ENCODE assay signal across 8 mouse cellular contexts in genomic region chr2:13577399-13577798, GRCm38 (mm10). TPM values are rescaled to one million over a fixed set of nuclear protein-coding genes. Genes with fewer than 3 reads are reported as not detected.
DNase-seq lines count a peak whose midpoint lies in the region; ATAC-seq and TF ChIP-seq lines count a peak whose summit lies in the region.

No protein-coding gene starts in this region.

- no peaks in the 10 kb centered on the region for H3K27me3 ChIP-seq in lung, embryonic 14.5 days (ENCODE audit: insufficient read depth, low read length)
- no peaks in the 10 kb centered on the region for H3K27me3 ChIP-seq in hindbrain, postnatal 0 days (ENCODE audit: insufficient read depth, low read length)
- no peaks in the 10 kb centered on the region for H3K27me3 ChIP-seq in stomach, embryonic 14.5 days (ENCODE audit: control insufficient read depth, insufficient read depth, low read length)

- intact Hi-C loops in gastrocnemius, adult 2 months (cut with DNase I), result loop anchor here (5.0 to 10.0 kb wide), 2 partner anchors 183 to 285 kb away; no protein-coding TSS in a partner anchor

- no peak overlapping the region for H3K9ac ChIP-seq in lung, embryonic 14.5 days
- H3K9ac ChIP-seq in hindbrain, postnatal 0 days (replicated peaks; ENCODE audit: low read length), result no peak overlapping the region
- H3K9ac ChIP-seq in stomach, embryonic 14.5 days (replicated peaks; ENCODE audit: low read depth, low read length), result no peak overlapping the region

- DNase-seq in gastrocnemius, adult 2 months, result no peak
- no peak for DNase-seq in gastrocnemius, postnatal 25 days
- no peak for DNase-seq in lung, embryonic 14.5 days
- DNase-seq in lung, postnatal 4 days, result no peak
- DNase-seq in hindbrain, postnatal 0 days (ENCODE audit: low spot score), result no peak
- no peak for DNase-seq in kidney, adult 8-10 months

- WGBS in lung, embryonic 14.5 days, result 94% methylated on average over 1 of the region's 1 CpGs
- WGBS in hindbrain, postnatal 0 days, result 84% methylated on average over 1 of the region's 1 CpGs
- WGBS in stomach, embryonic 14.5 days, result 98% methylated on average over 1 of the region's 1 CpGs

- H3K4me3 ChIP-seq in gastrocnemius, adult 2 months, result peak overlapping the region; percentile 87
- H3K4me3 ChIP-seq in lung, embryonic 14.5 days (ENCODE audit: low read depth, low read length), result peak overlapping the region; percentile 14; the same call in 1 of the 2 replicates
- no peak overlapping the region for H3K4me3 ChIP-seq in hindbrain, postnatal 0 days (ENCODE audit: low read length)
- H3K4me3 ChIP-seq in stomach, embryonic 14.5 days (ENCODE audit: low read depth, low read length), result no peak overlapping the region

- ATAC-seq in lung, embryonic 14.5 days (ENCODE audit: insufficient read depth), result no peak
- no peak for ATAC-seq in hindbrain, postnatal 0 days
- no peak for ATAC-seq in stomach, embryonic 14.5 days (ENCODE audit: insufficient number of reproducible peaks, insufficient read depth, low FRiP score, low read depth)
- ATAC-seq in CD4-positive, CD25-positive, alpha-beta regulatory T cell, adult 4 months, result no peak

- H3K27ac ChIP-seq in gastrocnemius, adult 2 months, result no peak overlapping the region
- no peak overlapping the region for H3K27ac ChIP-seq in lung, embryonic 14.5 days (ENCODE audit: low read depth)
- H3K27ac ChIP-seq in hindbrain, postnatal 0 days, result no peak overlapping the region
- H3K27ac ChIP-seq in stomach, embryonic 14.5 days (ENCODE audit: low read length), result no peak overlapping the region

- peaks cover 9% of the 10 kb centered on the region; the same call in 1 of the 2 replicates for H3K4me1 ChIP-seq in lung, embryonic 14.5 days (ENCODE audit: insufficient read depth)
- peaks cover 4% of the 10 kb centered on the region; the same call in 1 of the 2 replicates for H3K4me1 ChIP-seq in hindbrain, postnatal 0 days (ENCODE audit: insufficient read depth, low read length)
- peaks cover 8% of the 10 kb centered on the region; the same call in 1 of the 2 replicates for H3K4me1 ChIP-seq in stomach, embryonic 14.5 days (ENCODE audit: control insufficient read depth, insufficient read depth, low read length)

- peak overlapping the region; percentile 36 for H3K4me2 ChIP-seq in lung, embryonic 14.5 days
- H3K4me2 ChIP-seq in hindbrain, postnatal 0 days (ENCODE audit: low read depth, low read length), result peak overlapping the region; percentile 16; the same call in 1 of the 2 replicates
- 0 out of 2 replicates have a peak overlapping the region, but pooled peaks have one; percentile 18 for H3K4me2 ChIP-seq in stomach, embryonic 14.5 days (replicated peaks; ENCODE audit: low read depth, low read length)

- H3K36me3 ChIP-seq in lung, embryonic 14.5 days (ENCODE audit: insufficient read depth), result peaks cover 59% of the 10 kb centered on the region
- H3K36me3 ChIP-seq in hindbrain, postnatal 0 days (ENCODE audit: insufficient read depth, low read length), result peaks cover 15% of the 10 kb centered on the region
- peaks cover 43% of the 10 kb centered on the region for H3K36me3 ChIP-seq in stomach, embryonic 14.5 days (ENCODE audit: control insufficient read depth, insufficient read depth, low read length)

- peak; percentile 20; the same call in 1 of the 2 replicates for TF ChIP-seq CTCF in gastrocnemius, adult 2 months (IDR thresholded peaks at IDR 0.05)
- 0 out of 2 replicates have a peak, but pooled peaks have one; percentile 5 for TF ChIP-seq CTCF in lung, embryonic 14.5 days (IDR thresholded peaks at IDR 0.05; ENCODE audit: low read depth)
- 0 out of 2 replicates have a peak, but pooled peaks have one; percentile 11 for TF ChIP-seq CTCF in hindbrain, postnatal 0 days (IDR thresholded peaks at IDR 0.05; ENCODE audit: low read depth)

- H3K9me3 ChIP-seq in lung, embryonic 14.5 days (ENCODE audit: low read depth, low read length), result no peaks in the 10 kb centered on the region
- H3K9me3 ChIP-seq in hindbrain, postnatal 0 days (ENCODE audit: low read length), result no peaks in the 10 kb centered on the region
- no peaks in the 10 kb centered on the region for H3K9me3 ChIP-seq in stomach, embryonic 14.5 days (ENCODE audit: control insufficient read depth, low read depth, low read length)

RNA-seq across cellular contexts. Expression of gene Vim, which starts 3.7 kb away (rescaled TPM):
- total RNA-seq in gastrocnemius, adult 2 months (2021), result 100 to 1,000 TPM in 1 of 2 experiments, 10 to 100 TPM in 1; 99.0 to 123 TPM
- total RNA-seq in gastrocnemius, postnatal 25 days (2021), result 100 to 1,000 TPM; 144 to 281 TPM
- polyA plus RNA-seq in lung, embryonic 14.5 days (2014; fragmentation: Nextera tagmentation; extraction: Ambion mirVana), result 843 and 848 TPM in 2 replicates
- 965 and 1,051 TPM in 2 replicates for total RNA-seq in hindbrain, postnatal 0 days (2014; rRNA removed)
- 417 and 451 TPM in 2 replicates for polyA plus RNA-seq in hindbrain, postnatal 0 days (2015; fragmentation: Nextera tagmentation; extraction: Ambion mirVana)
- polyA plus RNA-seq in stomach, embryonic 14.5 days (2014; fragmentation: Nextera tagmentation; extraction: Ambion mirVana), result 539 and 560 TPM in 2 replicates
- polyA plus RNA-seq in CD4-positive, CD25-positive, alpha-beta regulatory T cell, adult 4 months (2017; shearing (Covaris generic)), result 100 to 1,000 TPM; 335 to 360 TPM

RNA-seq across cellular contexts. Expression of gene Trdmt1, which starts 32.9 kb away (rescaled TPM):
- 1 to 10 TPM; 3.6 to 6.4 TPM for total RNA-seq in gastrocnemius, adult 2 months (2021)
- 1 to 10 TPM; 3.8 to 4.6 TPM for total RNA-seq in gastrocnemius, postnatal 25 days (2021)
- polyA plus RNA-seq in lung, embryonic 14.5 days (2014; fragmentation: Nextera tagmentation; extraction: Ambion mirVana), result 18.1 TPM in 2 replicates
- total RNA-seq in hindbrain, postnatal 0 days (2014; rRNA removed), result 6.1 and 7.5 TPM in 2 replicates
- 6.2 and 6.8 TPM in 2 replicates for polyA plus RNA-seq in hindbrain, postnatal 0 days (2015; fragmentation: Nextera tagmentation; extraction: Ambion mirVana)
- 11.9 and 13.4 TPM in 2 replicates for polyA plus RNA-seq in stomach, embryonic 14.5 days (2014; fragmentation: Nextera tagmentation; extraction: Ambion mirVana)
- 10 to 100 TPM; 12.1 to 19.1 TPM for polyA plus RNA-seq in CD4-positive, CD25-positive, alpha-beta regulatory T cell, adult 4 months (2017; shearing (Covaris generic))

Comparison
In these comparisons a context has a peak if more than half of its experiments do, and no peak if none do; other contexts are left out.
1. H3K4me3 ChIP-seq: peak in gastrocnemius, adult 2 months (single experiment) and lung, embryonic 14.5 days (single experiment); none in hindbrain, postnatal 0 days (single experiment) and stomach, embryonic 14.5 days (single experiment).
2. Peak in every context shown above with its lines, with median percentiles within 50 percentile points of each other: CTCF ChIP-seq and H3K4me2 ChIP-seq.